Mouse (Mus musculus): ENCODE measurements at regions not wholly inside any gene's neighbourhood (a gene's known extent, or its start where the extent isn't known, plus 50 kb on each side); places are given as distances from the start of the nearest gene placed in this dataset.

DNA sequence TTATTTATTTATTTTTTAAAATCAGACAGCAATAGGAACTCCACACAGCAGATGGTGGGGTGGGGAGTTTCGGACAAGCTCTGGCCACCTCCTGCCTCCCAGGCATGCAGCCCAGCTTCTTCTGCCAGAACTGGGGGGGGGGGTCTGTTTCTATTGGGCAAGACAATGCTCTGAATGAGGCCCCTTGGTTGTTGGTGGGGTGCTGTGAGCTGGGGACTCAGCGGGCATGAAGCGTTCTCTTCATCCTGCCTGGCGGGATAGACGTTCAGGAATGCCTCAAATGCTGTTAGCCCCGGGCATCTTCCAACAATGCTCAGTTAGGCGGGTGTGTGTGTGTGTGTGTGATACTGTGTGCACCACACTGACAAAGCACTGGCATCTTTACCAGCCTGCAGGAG, 103.7 kb downstream of the E030025P04Rik start:
- no peaks in the 10 kb centered on the region for H3K4me1 ChIP-seq (replicated peaks; ENCODE audit: control insufficient read depth, insufficient read depth, low read length)
- no peaks in the 10 kb centered on the region for H3K27me3 ChIP-seq (replicated peaks; ENCODE audit: control insufficient read depth, insufficient read depth, low read length)
- no peak for TF ChIP-seq CTCF (IDR thresholded peaks at IDR 0.05; ENCODE audit: low read depth)
- H3K9ac ChIP-seq (ENCODE audit: low read depth, low read length), result no peak overlapping the region
- H3K27ac ChIP-seq (ENCODE audit: low read depth, low read length), result no peak overlapping the region
- no peak overlapping the region for H3K4me2 ChIP-seq (replicated peaks; ENCODE audit: low read depth)
- H3K9me3 ChIP-seq (ENCODE audit: control insufficient read depth), result no peaks in the 10 kb centered on the region
- no peaks in the 10 kb centered on the region for H3K36me3 ChIP-seq (ENCODE audit: control insufficient read depth, insufficient read depth)
- WGBS, result 79% methylated on average over 7 of the region's 7 CpGs
- H3K4me3 ChIP-seq (ENCODE audit: low read depth, low read length), result no peak overlapping the region
- no peak for ATAC-seq

DNA sequence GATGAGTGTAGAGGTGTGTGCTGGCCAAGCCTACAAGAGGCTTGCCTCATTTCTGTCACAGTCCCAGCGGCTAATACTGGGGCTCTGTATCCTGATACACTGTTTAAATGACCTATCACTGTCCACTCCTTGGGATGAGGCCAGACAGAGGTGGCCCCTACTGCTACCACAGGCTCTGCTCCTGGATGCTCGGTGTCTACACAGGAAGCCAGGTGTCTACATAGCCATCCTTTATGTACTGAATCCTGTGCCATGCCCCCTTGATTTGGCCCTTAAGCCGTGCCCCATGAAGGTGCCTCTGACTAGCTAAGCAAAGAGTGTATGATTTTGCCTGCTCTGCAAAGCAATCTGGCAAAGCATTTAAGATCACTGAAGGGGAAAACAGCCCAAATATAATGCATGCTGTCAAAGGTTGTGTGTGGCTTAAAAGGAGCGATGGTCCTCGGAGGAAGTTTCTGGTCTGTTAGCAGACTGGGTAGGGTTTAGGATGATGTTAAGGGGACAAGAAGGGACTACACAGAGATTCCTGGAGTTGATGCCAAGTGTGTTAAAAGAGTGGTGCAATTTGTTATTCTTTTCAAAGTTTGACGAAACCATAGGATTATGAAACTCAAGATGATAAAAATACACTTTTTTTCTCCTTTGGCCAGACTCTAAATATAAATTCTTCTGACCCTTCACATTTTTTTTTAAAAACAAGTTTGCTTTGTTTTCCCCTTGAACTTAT, 104.2 kb downstream of the E030025P04Rik start:
- Histone ChIP-seq H3K4me1 (replicated peaks; ENCODE audit: control insufficient read depth, insufficient read depth, low read length) (no peaks in the 10 kb centered on the region), H3K9me3 (ENCODE audit: control insufficient read depth) (no peaks in the 10 kb centered on the region), H3K4me3 (ENCODE audit: low read depth, low read length) (no peak overlapping the region), H3K27me3 (replicated peaks; ENCODE audit: control insufficient read depth, insufficient read depth, low read length) (no peaks in the 10 kb centered on the region), H3K27ac (ENCODE audit: low read depth, low read length) (no peak overlapping the region), H3K36me3 (ENCODE audit: control insufficient read depth, insufficient read depth) (no peaks in the 10 kb centered on the region), H3K9ac (ENCODE audit: low read depth, low read length) (no peak overlapping the region), H3K4me2 (replicated peaks; ENCODE audit: low read depth) (no peak overlapping the region)
- WGBS, result 83% methylated on average over 6 of the region's 6 CpGs
- TF ChIP-seq CTCF (IDR thresholded peaks at IDR 0.05; ENCODE audit: low read depth), result no peak
- ATAC-seq, result no peak

DNA sequence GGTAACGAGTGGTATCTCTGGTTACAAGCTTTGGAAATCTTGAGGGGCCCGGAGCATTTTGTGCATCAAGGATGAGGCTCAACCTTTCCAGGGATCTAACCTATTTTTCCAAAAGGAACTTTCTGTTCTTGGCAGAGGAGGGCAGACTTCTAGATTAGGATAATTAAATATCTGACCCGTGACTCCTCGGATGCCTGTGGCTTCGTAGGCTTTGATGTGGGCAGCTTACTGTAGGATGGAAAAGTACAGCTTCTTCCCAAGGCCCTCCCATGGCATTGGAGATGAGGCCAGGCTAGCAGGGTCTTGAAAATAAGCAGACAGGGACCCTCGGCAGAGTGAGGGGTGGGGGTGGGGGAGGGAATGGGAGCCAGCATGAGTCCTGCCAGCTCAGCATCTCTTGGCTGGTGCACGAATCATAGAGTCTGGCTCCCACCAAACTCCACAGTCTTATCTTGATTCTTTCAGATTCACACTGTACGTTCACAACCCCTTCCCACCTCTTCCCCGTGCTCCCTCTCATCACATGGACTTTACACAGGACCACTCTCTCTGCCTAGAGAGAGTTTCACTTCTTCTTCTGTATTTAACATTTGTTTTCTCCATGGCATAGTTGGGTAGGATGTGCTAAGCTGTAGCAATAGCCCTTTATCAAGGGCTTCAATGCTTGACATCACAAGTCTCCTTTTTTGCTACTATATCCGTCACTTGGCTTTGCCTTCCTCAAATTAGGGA, 104.9 kb downstream of the E030025P04Rik start:
- no peak for ATAC-seq
- Histone ChIP-seq H3K4me3 (ENCODE audit: low read depth, low read length) (no peak overlapping the region), H3K4me1 (replicated peaks; ENCODE audit: control insufficient read depth, insufficient read depth, low read length) (no peaks in the 10 kb centered on the region), H3K36me3 (ENCODE audit: control insufficient read depth, insufficient read depth) (no peaks in the 10 kb centered on the region), H3K9me3 (ENCODE audit: control insufficient read depth) (no peaks in the 10 kb centered on the region), H3K27ac (ENCODE audit: low read depth, low read length) (no peak overlapping the region), H3K27me3 (replicated peaks; ENCODE audit: control insufficient read depth, insufficient read depth, low read length) (no peaks in the 10 kb centered on the region), H3K9ac (ENCODE audit: low read depth, low read length) (no peak overlapping the region), H3K4me2 (replicated peaks; ENCODE audit: low read depth) (no peak overlapping the region)
- 73% methylated on average over 10 of the region's 10 CpGs for WGBS
- no peak for TF ChIP-seq CTCF (IDR thresholded peaks at IDR 0.05; ENCODE audit: low read depth)

DNA sequence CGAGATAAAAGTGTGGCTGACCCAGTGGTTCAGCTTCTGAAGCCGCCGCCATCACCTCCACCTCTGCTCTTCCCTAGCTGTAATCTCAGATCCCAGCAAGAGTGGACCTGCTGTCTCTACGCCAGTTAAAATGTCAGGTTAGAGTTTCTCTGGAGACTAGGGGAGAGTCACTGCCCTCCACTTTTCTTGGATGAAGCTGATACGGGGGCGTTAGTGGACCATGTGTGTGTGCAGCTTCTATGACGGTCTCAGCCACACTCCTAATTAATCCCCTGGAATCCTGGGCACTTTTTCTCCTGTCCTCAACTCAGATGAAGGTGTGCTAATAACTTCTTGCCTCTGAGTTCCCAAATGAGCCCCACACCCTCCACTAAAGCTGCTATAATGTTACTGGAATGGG, 106.0 kb downstream of the E030025P04Rik start:
- H3K4me3 ChIP-seq (ENCODE audit: low read depth, low read length), result no peak overlapping the region
- no peaks in the 10 kb centered on the region for H3K4me1 ChIP-seq (replicated peaks; ENCODE audit: control insufficient read depth, insufficient read depth, low read length)
- H3K36me3 ChIP-seq (ENCODE audit: control insufficient read depth, insufficient read depth), result no peaks in the 10 kb centered on the region
- no peaks in the 10 kb centered on the region for H3K9me3 ChIP-seq (ENCODE audit: control insufficient read depth)
- no peak overlapping the region for H3K4me2 ChIP-seq (replicated peaks; ENCODE audit: low read depth)
- H3K27ac ChIP-seq (ENCODE audit: low read depth, low read length), result no peak overlapping the region
- 89% methylated on average over 7 of the region's 7 CpGs for WGBS
- H3K27me3 ChIP-seq (replicated peaks; ENCODE audit: control insufficient read depth, insufficient read depth, low read length), result no peaks in the 10 kb centered on the region
- H3K9ac ChIP-seq (ENCODE audit: low read depth, low read length), result no peak overlapping the region
- no peak for TF ChIP-seq CTCF (IDR thresholded peaks at IDR 0.05; ENCODE audit: low read depth)
- ATAC-seq, result no peak

DNA sequence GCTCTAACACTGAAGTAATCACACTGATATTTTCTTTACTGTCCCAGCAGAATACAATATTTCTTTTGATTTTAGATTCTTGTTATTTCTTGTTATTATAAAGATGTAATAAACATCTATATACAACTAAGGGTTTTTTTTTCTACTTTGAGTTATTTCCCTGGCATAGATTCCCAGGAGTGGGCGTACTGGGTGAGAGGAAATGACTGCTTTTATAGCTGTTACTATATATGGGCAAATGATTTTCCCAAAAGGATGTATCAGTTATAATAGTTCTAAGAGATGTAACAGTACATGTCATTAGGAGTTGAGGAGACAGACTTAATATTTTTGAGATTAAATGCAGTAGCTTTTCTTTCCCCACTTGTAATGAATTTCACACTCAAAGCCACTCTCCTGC, 109.6 kb downstream of the E030025P04Rik start:
- TF ChIP-seq CTCF (IDR thresholded peaks at IDR 0.05; ENCODE audit: low read depth), result no peak
- Histone ChIP-seq H3K27me3 (replicated peaks; ENCODE audit: control insufficient read depth, insufficient read depth, low read length) (no peaks in the 10 kb centered on the region), H3K27ac (ENCODE audit: low read depth, low read length) (no peak overlapping the region), H3K9ac (ENCODE audit: low read depth, low read length) (no peak overlapping the region), H3K36me3 (ENCODE audit: control insufficient read depth, insufficient read depth) (no peaks in the 10 kb centered on the region), H3K4me2 (replicated peaks; ENCODE audit: low read depth) (no peak overlapping the region), H3K4me3 (ENCODE audit: low read depth, low read length) (no peak overlapping the region), H3K4me1 (replicated peaks; ENCODE audit: control insufficient read depth, insufficient read depth, low read length) (no peaks in the 10 kb centered on the region), H3K9me3 (ENCODE audit: control insufficient read depth) (no peaks in the 10 kb centered on the region)
- no peak for ATAC-seq
- WGBS, result 64% methylated on average over 1 of the region's 1 CpGs

DNA sequence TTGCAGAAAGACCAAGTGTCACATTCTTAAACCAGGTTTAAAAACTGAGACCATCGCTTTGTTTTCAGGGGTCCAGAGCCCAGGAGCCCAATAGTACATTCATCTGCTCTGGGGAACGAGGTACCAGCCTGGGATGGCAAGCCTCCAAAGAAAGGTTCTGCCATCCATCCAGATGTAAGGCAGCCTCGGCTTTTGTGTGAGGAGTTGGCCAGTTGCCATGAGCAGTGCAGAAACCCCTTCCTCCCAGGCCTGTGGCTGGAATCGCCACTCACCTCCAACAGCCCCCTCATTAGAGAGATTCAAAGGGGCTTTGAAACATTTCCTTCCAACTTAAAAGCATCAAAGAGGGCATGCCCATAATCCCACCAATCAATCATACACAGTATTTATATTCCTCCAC, 110.1 kb downstream of the E030025P04Rik start:
- Histone ChIP-seq H3K27ac (ENCODE audit: low read depth, low read length) (no peak overlapping the region), H3K4me1 (replicated peaks; ENCODE audit: control insufficient read depth, insufficient read depth, low read length) (no peaks in the 10 kb centered on the region), H3K9ac (ENCODE audit: low read depth, low read length) (no peak overlapping the region), H3K27me3 (replicated peaks; ENCODE audit: control insufficient read depth, insufficient read depth, low read length) (no peaks in the 10 kb centered on the region), H3K4me2 (replicated peaks; ENCODE audit: low read depth) (no peak overlapping the region), H3K36me3 (ENCODE audit: control insufficient read depth, insufficient read depth) (no peaks in the 10 kb centered on the region), H3K9me3 (ENCODE audit: control insufficient read depth) (no peaks in the 10 kb centered on the region), H3K4me3 (ENCODE audit: low read depth, low read length) (no peak overlapping the region)
- WGBS, result 66% methylated on average over 4 of the region's 4 CpGs
- no peak for TF ChIP-seq CTCF (IDR thresholded peaks at IDR 0.05; ENCODE audit: low read depth)
- ATAC-seq, result no peak
